Mouse (Mus musculus) erythroid progenitor cell, adult 5-6 weeks (primary cell): ENCODE results near the gene Zfp511. TPM values are rescaled to one million over a fixed set of nuclear protein-coding genes. Genes with fewer than 3 reads are reported as not detected.

Experiments used
- ATAC-seq: replicated peaks from 2 replicates; pipeline ENCODE4 v1.8.0; 2016; ENCODE audit warnings: moderate number of reproducible peaks, mild to moderate bottlenecking, moderate TSS enrichment, inconsistent platforms; ENCODE audit not compliant: poor library complexity, low FRiP score, severe bottlenecking
- total RNA-seq, 2 experiments: library from RNA; stranded (forward) in 1 of 2; stranded (reverse) in 1 of 2; fragments of 150-400 nt in 1 of 2; fragments of 186-747, 209-891 nt in 1 of 2; gene quantifications; 2 replicates each; pipeline versions ENCODE4 v1.2.3 to v1.2.4; 2015 to 2017; ENCODE audit warnings: low replicate concordance in 2 of 2

Zfp511 gene
- total RNA-seq, 2 experiments from 2014 or later, result 4.0 to 33.1 TPM

DNA sequence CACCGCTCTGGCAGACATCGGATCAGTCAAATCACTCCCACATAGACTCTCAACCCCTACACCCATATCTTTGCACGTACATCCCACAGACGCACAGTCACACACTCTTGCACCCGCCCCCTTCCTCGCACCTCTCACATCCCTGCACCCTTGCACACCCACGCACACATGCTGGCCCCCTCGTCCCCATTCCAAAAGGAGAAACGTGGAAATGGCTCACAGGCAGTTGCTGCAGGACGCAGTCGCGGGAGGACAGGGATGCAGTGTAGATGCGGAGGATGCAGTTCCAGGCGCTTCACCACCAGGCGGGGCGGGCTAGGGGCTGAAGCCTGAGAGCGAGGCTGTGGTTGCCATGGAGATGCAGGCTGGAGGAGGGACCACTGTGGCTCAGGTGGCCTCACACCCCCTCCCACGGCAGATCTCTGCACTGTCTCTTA lies 46.1 kb downstream of the Zfp511 start, which contains the start of gene Caly:
Caly (minus strand) TSS at position 307 of the 437 bp plus-strand sequence.
- ATAC-seq, result no peak

Other genes starting within 250 kb of the Zfp511 start
- not detected in 2 replicates for gene Adgra1, start 202.2 kb upstream of the Zfp511 start, total RNA-seq (2015; ENCODE audit: low replicate concordance)
- not detected in 2 replicates for gene Adgra1, start 202.2 kb upstream of the Zfp511 start, total RNA-seq (2017; ENCODE audit: low replicate concordance)
- gene Kndc1, start 141.7 kb upstream of the Zfp511 start, total RNA-seq (2015; ENCODE audit: low replicate concordance), result not detected in 2 replicates
- not detected in 2 replicates for gene Kndc1, start 141.7 kb upstream of the Zfp511 start, total RNA-seq (2017; ENCODE audit: low replicate concordance)
- not detected in 2 replicates for gene Utf1, start 92.6 kb upstream of the Zfp511 start, total RNA-seq (2015; ENCODE audit: low replicate concordance)
- not detected in 2 replicates for gene Utf1, start 92.6 kb upstream of the Zfp511 start, total RNA-seq (2017; ENCODE audit: low replicate concordance)
- gene 6430531B16Rik, start 57.6 kb upstream of the Zfp511 start, total RNA-seq (2015; ENCODE audit: low replicate concordance), result not detected in 2 replicates
- not detected in 2 replicates for gene 6430531B16Rik, start 57.6 kb upstream of the Zfp511 start, total RNA-seq (2017; ENCODE audit: low replicate concordance)
- gene Adam8, start 43.8 kb upstream of the Zfp511 start, total RNA-seq (2015; ENCODE audit: low replicate concordance), result 9.2 and 9.4 TPM in 2 replicates
- gene Adam8, start 43.8 kb upstream of the Zfp511 start, total RNA-seq (2017; ENCODE audit: low replicate concordance), result 3.3 and 5.2 TPM in 2 replicates
- 18.0 and 24.1 TPM in 2 replicates for gene Tubgcp2, start 278 bp downstream of the Zfp511 start, total RNA-seq (2015; ENCODE audit: low replicate concordance)
- 26.9 and 48.3 TPM in 2 replicates for gene Tubgcp2, start 278 bp downstream of the Zfp511 start, total RNA-seq (2017; ENCODE audit: low replicate concordance)
- not detected in 2 replicates for gene Msx3, start 12.7 kb downstream of the Zfp511 start, total RNA-seq (2015; ENCODE audit: low replicate concordance)
- gene Msx3, start 12.7 kb downstream of the Zfp511 start, total RNA-seq (2017; ENCODE audit: low replicate concordance), result not detected in 2 replicates
- not detected in 2 replicates for gene Caly, start 46.2 kb downstream of the Zfp511 start, total RNA-seq (2015; ENCODE audit: low replicate concordance)
- not detected in 2 replicates for gene Caly, start 46.2 kb downstream of the Zfp511 start, total RNA-seq (2017; ENCODE audit: low replicate concordance)
- gene Prap1, start 57.0 kb downstream of the Zfp511 start, total RNA-seq (2015; ENCODE audit: low replicate concordance), result not detected in 2 replicates
- not detected in 2 replicates for gene Prap1, start 57.0 kb downstream of the Zfp511 start, total RNA-seq (2017; ENCODE audit: low replicate concordance)
- gene Fuom, start 66.0 kb downstream of the Zfp511 start, total RNA-seq (2015; ENCODE audit: low replicate concordance), result not detected in 2 replicates
- gene Fuom, start 66.0 kb downstream of the Zfp511 start, total RNA-seq (2017; ENCODE audit: low replicate concordance), result not detected in 2 replicates
- 6.8 TPM in 1 of 2 replicates, not detected in the other for gene Paox, start 79.4 kb downstream of the Zfp511 start, total RNA-seq (2015; ENCODE audit: low replicate concordance)
- gene Paox, start 79.4 kb downstream of the Zfp511 start, total RNA-seq (2017; ENCODE audit: low replicate concordance), result 2.0 and 2.8 TPM in 2 replicates
- gene Echs1, start 80.1 kb downstream of the Zfp511 start, total RNA-seq (2015; ENCODE audit: low replicate concordance), result 16.2 and 20.1 TPM in 2 replicates
- gene Echs1, start 80.1 kb downstream of the Zfp511 start, total RNA-seq (2017; ENCODE audit: low replicate concordance), result 8.6 and 12.6 TPM in 2 replicates
- gene Mtg1, start 101.2 kb downstream of the Zfp511 start, total RNA-seq (2015; ENCODE audit: low replicate concordance), result 7.6 TPM in 1 of 2 replicates, not detected in the other
- 1.4 TPM in 1 of 2 replicates, not detected in the other for gene Mtg1, start 101.2 kb downstream of the Zfp511 start, total RNA-seq (2017; ENCODE audit: low replicate concordance)
- not detected in 2 replicates for gene Sprn, start 118.5 kb downstream of the Zfp511 start, total RNA-seq (2015; ENCODE audit: low replicate concordance)
- gene Sprn, start 118.5 kb downstream of the Zfp511 start, total RNA-seq (2017; ENCODE audit: low replicate concordance), result not detected in 2 replicates
- gene Olfr522, start 128.4 kb downstream of the Zfp511 start, total RNA-seq (2015; ENCODE audit: low replicate concordance), result not detected in 2 replicates
- not detected in 2 replicates for gene Olfr522, start 128.4 kb downstream of the Zfp511 start, total RNA-seq (2017; ENCODE audit: low replicate concordance)
- gene Olfr523, start 136.8 kb downstream of the Zfp511 start, total RNA-seq (2015; ENCODE audit: low replicate concordance), result not detected in 2 replicates
- not detected in 2 replicates for gene Olfr523, start 136.8 kb downstream of the Zfp511 start, total RNA-seq (2017; ENCODE audit: low replicate concordance)
- gene Olfr524, start 169.6 kb downstream of the Zfp511 start, total RNA-seq (2015; ENCODE audit: low replicate concordance), result not detected in 2 replicates
- gene Olfr524, start 169.6 kb downstream of the Zfp511 start, total RNA-seq (2017; ENCODE audit: low replicate concordance), result not detected in 2 replicates
- gene Cd163l1, start 181.9 kb downstream of the Zfp511 start, total RNA-seq (2015; ENCODE audit: low replicate concordance), result not detected in 2 replicates
- not detected in 2 replicates for gene Cd163l1, start 181.9 kb downstream of the Zfp511 start, total RNA-seq (2017; ENCODE audit: low replicate concordance)
- 0.42 TPM in 1 of 2 replicates, not detected in the other for gene 5830411N06Rik, start 210.9 kb downstream of the Zfp511 start, total RNA-seq (2015; ENCODE audit: low replicate concordance)
- not detected in 2 replicates for gene 5830411N06Rik, start 210.9 kb downstream of the Zfp511 start, total RNA-seq (2017; ENCODE audit: low replicate concordance)